Mouse (Mus musculus): ENCODE measurements around the gene Chn2. TPM values are rescaled to one million over a fixed set of nuclear protein-coding genes. Genes with fewer than 3 reads are reported as not detected.
A peak's percentile ranks its signal among the peaks of the same experiment; 100 is the strongest.

Gene Chn2
- polyA plus RNA-seq, 1 experiment: 9.5 TPM

- H3K9me3 ChIP-seq: no peaks in the 10 kb centered on the region
- H3K4me1 ChIP-seq: peaks cover 67% of the 10 kb centered on the region
- H3K36me3 ChIP-seq (replicated peaks; ENCODE audit: low read length): no peaks in the 10 kb centered on the region
- no peak for TF ChIP-seq GATA1 (IDR thresholded peaks at IDR 0.05; ENCODE audit: borderline replicate concordance, low read length)
- TF ChIP-seq FLI1 (IDR thresholded peaks at IDR 0.05; ENCODE audit: low read length): no peak
- no peaks in the 10 kb centered on the region for H3K27me3 ChIP-seq (replicated peaks)
- H3K4me3 ChIP-seq (replicated peaks): no peak overlapping the region
Observed at GRCm38 (mm10) chr6:54068882-54069281, 29.5 kb downstream of the Chn2 start.

DNA sequence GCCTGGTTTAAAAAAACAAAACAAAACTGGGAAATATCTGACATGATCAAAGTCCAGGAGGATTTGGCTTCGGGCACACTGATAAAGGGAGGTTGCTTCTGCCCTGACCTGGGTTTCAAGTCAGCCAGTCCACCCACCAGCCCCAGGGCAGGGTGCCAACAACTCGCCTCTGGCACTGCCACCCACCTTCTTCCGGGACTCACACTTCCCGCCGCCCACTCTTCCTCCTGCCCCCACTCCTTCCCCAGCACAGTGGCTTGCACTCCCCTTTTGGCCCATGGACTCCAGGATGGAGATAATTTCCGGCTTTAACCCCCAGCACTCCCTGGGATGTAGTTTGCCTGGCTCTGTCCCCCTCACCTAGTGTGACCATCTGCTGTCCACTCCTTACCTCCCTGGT is 31.4 kb downstream of the Chn2 start:
- no peaks in the 10 kb centered on the region for H3K36me3 ChIP-seq (replicated peaks; ENCODE audit: low read length)
- H3K4me1 ChIP-seq: peaks cover 78% of the 10 kb centered on the region
- TF ChIP-seq FLI1 (IDR thresholded peaks at IDR 0.05; ENCODE audit: low read length): no peak
- TF ChIP-seq GATA1 (IDR thresholded peaks at IDR 0.05; ENCODE audit: borderline replicate concordance, low read length): no peak
- no peaks in the 10 kb centered on the region for H3K9me3 ChIP-seq
- H3K4me3 ChIP-seq (replicated peaks): peak overlapping the region; percentile 50
- no peaks in the 10 kb centered on the region for H3K27me3 ChIP-seq (replicated peaks)

GRCm38 (mm10) chr6:54071478-54071877 is 32.1 kb downstream of the Chn2 start:
- Histone ChIP-seq H3K27me3 (replicated peaks) (no peaks in the 10 kb centered on the region), H3K9me3 (no peaks in the 10 kb centered on the region), H3K4me3 (replicated peaks) (no peak overlapping the region), H3K4me1 (peaks cover 82% of the 10 kb centered on the region), H3K36me3 (replicated peaks; ENCODE audit: low read length) (no peaks in the 10 kb centered on the region)
- TF ChIP-seq GATA1 (IDR thresholded peaks at IDR 0.05; ENCODE audit: borderline replicate concordance, low read length) (no peak), FLI1 (IDR thresholded peaks at IDR 0.05; ENCODE audit: low read length) (no peak)

- Histone ChIP-seq H3K4me1 (peaks cover 83% of the 10 kb centered on the region), H3K36me3 (replicated peaks; ENCODE audit: low read length) (peaks cover 2% of the 10 kb centered on the region), H3K4me3 (replicated peaks) (no peak overlapping the region), H3K27me3 (replicated peaks) (no peaks in the 10 kb centered on the region), H3K9me3 (no peaks in the 10 kb centered on the region)
- no peak for TF ChIP-seq GATA1 (IDR thresholded peaks at IDR 0.05; ENCODE audit: borderline replicate concordance, low read length)
- no peak for TF ChIP-seq FLI1 (IDR thresholded peaks at IDR 0.05; ENCODE audit: low read length)
Observed at GRCm38 (mm10) chr6:54074454-54074853, 35.1 kb downstream of the Chn2 start.

DNA sequence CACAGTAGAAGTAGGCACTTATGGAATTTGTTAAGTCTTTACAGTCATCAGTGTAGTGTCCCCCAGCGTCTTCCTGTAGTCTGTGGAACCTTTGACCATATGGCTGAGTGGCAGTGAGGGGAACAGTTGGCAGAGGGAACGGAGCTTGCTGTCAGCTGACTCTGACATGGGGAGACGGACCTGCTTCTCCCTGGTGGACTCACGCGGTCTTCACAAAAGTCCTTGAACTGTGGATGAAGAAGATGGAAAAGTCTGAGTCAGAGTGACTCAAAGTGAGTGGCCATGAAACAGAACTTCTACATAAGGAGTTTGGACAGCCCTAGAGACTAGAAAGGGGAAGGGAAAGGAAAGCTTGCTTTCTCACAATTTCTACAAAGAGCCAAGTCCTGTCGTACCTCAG is 36.1 kb downstream of the Chn2 start:
- Histone ChIP-seq H3K4me1 (peaks cover 74% of the 10 kb centered on the region), H3K9me3 (no peaks in the 10 kb centered on the region), H3K4me3 (replicated peaks) (peak overlapping the region; percentile 53)

DNA sequence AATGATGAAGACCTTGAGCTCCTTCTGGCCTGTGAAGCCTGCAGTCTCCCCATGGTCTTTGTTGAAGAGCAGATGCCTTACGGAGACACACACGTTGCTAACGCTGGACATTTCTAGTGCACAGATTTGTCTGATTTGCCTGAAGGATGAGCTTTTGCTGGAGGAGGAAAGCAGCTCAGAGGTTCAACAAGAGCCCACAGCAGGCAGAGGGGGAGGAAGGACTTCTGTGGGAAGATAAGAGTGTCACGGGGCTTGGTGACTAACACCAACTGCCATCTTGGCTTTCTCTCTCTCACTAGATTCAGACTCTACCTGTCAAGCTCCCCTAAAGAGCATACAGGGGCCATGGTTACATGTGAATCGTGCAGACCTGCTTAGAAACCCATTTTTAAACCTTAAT is 37.3 kb downstream of the Chn2 start:
- TF ChIP-seq FLI1 (IDR thresholded peaks at IDR 0.05; ENCODE audit: low read length): no peak
- TF ChIP-seq GATA1 (IDR thresholded peaks at IDR 0.05; ENCODE audit: borderline replicate concordance, low read length): no peak
- H3K27me3 ChIP-seq (replicated peaks): no peaks in the 10 kb centered on the region
- no peaks in the 10 kb centered on the region for H3K9me3 ChIP-seq
- H3K36me3 ChIP-seq (replicated peaks; ENCODE audit: low read length): peaks cover 7% of the 10 kb centered on the region
- H3K4me3 ChIP-seq (replicated peaks): no peak overlapping the region
- H3K4me1 ChIP-seq: peaks cover 72% of the 10 kb centered on the region

More for the DNA sequence above, 36.1 kb downstream of the Chn2 start:
- H3K36me3 ChIP-seq (replicated peaks; ENCODE audit: low read length): peaks cover 2% of the 10 kb centered on the region
- TF ChIP-seq GATA1 (IDR thresholded peaks at IDR 0.05; ENCODE audit: borderline replicate concordance, low read length): no peak
- TF ChIP-seq FLI1 (IDR thresholded peaks at IDR 0.05; ENCODE audit: low read length): no peak
- H3K27me3 ChIP-seq (replicated peaks): no peaks in the 10 kb centered on the region

GRCm38 (mm10) chr6:54078269-54078668 is 38.9 kb downstream of the Chn2 start:
- Histone ChIP-seq H3K4me1 (peaks cover 78% of the 10 kb centered on the region), H3K27me3 (replicated peaks) (no peaks in the 10 kb centered on the region), H3K36me3 (replicated peaks; ENCODE audit: low read length) (peaks cover 7% of the 10 kb centered on the region), H3K4me3 (replicated peaks) (no peak overlapping the region), H3K9me3 (no peaks in the 10 kb centered on the region)
- TF ChIP-seq GATA1 (IDR thresholded peaks at IDR 0.05; ENCODE audit: borderline replicate concordance, low read length) (no peak), FLI1 (IDR thresholded peaks at IDR 0.05; ENCODE audit: low read length) (no peak)

- Histone ChIP-seq H3K4me3 (replicated peaks) (no peak overlapping the region), H3K4me1 (peaks cover 69% of the 10 kb centered on the region), H3K9me3 (no peaks in the 10 kb centered on the region), H3K27me3 (replicated peaks) (no peaks in the 10 kb centered on the region), H3K36me3 (replicated peaks; ENCODE audit: low read length) (peaks cover 7% of the 10 kb centered on the region)
- no peak for TF ChIP-seq FLI1 (IDR thresholded peaks at IDR 0.05; ENCODE audit: low read length)
- no peak for TF ChIP-seq GATA1 (IDR thresholded peaks at IDR 0.05; ENCODE audit: borderline replicate concordance, low read length)
Observed at GRCm38 (mm10) chr6:54079881-54080280, 40.5 kb downstream of the Chn2 start.

DNA sequence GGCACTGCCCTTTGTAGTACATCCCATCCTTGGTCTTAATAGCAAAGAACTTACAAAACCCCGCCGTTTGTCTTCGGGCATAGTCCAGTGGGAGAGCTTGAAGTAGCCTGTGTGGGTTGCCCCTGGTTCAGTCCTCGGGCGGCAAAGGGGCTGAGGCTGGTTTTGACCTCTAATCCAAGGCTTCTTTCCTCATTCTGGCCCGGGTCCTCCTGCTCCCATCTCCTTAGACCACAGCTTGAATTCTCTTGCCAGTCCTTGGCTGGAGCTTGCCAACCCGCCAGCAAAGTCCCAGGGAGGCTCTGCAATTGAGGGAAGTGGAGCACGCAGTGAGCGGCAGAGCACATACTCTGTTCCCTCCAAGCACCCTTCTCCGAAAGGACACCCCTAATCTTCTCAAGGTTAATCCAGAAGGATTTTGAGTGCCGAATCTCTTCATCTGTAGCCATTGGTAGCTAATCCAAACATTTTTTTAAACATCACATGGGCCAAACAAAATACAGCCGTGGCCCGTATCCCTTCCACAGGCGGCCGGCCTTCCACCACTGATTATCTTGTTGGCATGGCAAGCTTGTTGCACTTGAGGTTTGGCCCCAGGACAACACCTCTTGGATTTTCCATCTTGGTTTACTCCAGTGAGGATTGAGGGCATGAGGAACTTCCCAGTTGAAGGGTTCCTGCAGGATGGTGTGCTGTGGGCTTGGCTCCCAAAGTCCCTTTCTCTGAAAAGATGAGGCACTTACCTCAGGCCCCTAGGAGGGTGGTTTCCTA is 41.3 kb downstream of the Chn2 start:
- Histone ChIP-seq H3K4me3 (replicated peaks) (no peak overlapping the region), H3K36me3 (replicated peaks; ENCODE audit: low read length) (peaks cover 7% of the 10 kb centered on the region), H3K27me3 (replicated peaks) (no peaks in the 10 kb centered on the region), H3K4me1 (peaks cover 72% of the 10 kb centered on the region), H3K9me3 (no peaks in the 10 kb centered on the region)
- TF ChIP-seq GATA1 (IDR thresholded peaks at IDR 0.05; ENCODE audit: borderline replicate concordance, low read length): no peak
- no peak for TF ChIP-seq FLI1 (IDR thresholded peaks at IDR 0.05; ENCODE audit: low read length)

DNA sequence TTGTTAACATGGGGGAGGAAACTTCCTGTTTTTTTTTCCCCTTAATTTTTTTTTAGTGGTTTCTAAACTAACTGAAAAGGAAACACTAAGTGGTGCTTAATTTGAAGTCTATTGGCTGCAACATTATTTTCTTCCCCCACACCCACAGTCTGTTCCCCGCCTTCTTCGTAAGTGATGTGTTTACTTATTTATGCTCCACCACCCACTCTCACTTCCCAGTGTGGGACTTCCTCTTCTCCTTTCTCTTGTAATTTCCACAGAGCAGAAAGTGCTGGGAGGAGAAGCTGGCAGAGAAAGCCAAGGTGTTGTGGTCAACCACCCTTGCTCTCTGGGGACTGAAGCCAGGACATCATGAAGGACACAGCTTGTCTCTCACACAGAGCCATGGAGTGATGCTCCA is 43.2 kb downstream of the Chn2 start:
- H3K36me3 ChIP-seq (replicated peaks; ENCODE audit: low read length): peaks cover 7% of the 10 kb centered on the region
- peak overlapping the region; percentile 34 for H3K4me3 ChIP-seq (replicated peaks)
- no peaks in the 10 kb centered on the region for H3K9me3 ChIP-seq
- no peak for TF ChIP-seq GATA1 (IDR thresholded peaks at IDR 0.05; ENCODE audit: borderline replicate concordance, low read length)
- no peak for TF ChIP-seq FLI1 (IDR thresholded peaks at IDR 0.05; ENCODE audit: low read length)
- no peaks in the 10 kb centered on the region for H3K27me3 ChIP-seq (replicated peaks)
- H3K4me1 ChIP-seq: peaks cover 67% of the 10 kb centered on the region
